Mouse (Mus musculus) C2C12 (cell line): ENCODE data around the gene Slc34a1.

ENCODE experiments used
- CTCF ChIP-seq: IDR thresholded peaks from one replicate; pipeline ENCODE4 v1.5.1; 2011; ENCODE audit not compliant: control insufficient read depth, insufficient read depth, insufficient read length
- MAX ChIP-seq: IDR thresholded peaks from one replicate; pipeline ENCODE4 v1.6.1; 2011; ENCODE audit warnings: mild to moderate bottlenecking, control low read depth
- USF1 ChIP-seq: IDR thresholded peaks from one replicate; pipeline ENCODE4 v1.6.1; 2011; ENCODE audit warnings: low read depth, mild to moderate bottlenecking, control low read depth, moderate library complexity

DNA sequence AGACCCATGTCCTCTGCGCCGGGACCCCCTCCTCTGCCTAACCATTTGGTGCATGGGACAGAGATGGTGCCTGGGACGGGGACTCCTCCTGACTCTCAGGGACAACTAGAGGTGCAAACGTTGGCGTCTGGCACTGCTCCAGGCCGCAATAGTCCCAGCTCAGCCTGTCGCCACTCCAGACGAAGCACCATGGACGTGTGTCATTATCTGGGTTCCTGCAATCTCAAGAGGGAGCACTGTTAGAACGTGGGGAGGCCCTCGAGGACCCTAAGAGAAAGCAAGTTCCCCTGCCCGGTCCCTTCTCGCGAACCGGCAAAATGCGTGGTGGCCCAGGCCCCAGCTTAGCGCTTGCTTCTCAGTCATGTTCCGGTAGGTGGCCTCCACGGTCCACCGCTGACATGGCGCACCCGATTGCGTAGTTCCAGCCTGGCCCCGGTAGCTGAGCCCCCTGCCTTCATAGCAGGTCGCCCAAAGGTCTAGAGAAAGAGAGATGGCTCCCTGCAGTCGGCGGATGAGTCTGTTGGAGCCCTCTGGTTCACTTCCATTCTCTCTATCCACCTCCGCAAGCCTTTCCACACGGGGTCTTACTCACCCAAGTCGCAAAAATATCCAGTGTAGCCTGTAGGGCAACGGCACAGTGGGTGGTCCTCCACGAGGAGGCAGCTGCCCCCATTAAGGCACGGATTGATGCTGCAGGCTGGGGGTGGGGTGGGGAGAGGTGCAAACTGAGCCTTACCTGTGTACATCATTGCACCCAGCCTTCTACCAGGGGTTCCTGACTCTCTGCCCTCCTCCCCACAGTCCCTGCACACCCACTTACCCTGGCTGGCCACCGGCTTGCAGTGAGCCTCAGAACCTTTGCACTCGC is 23.2 kb downstream of the Slc34a1 start:
- peak; percentile 59 for TF ChIP-seq CTCF
- TF ChIP-seq MAX: no peak
- no peak for TF ChIP-seq USF1
